Mouse (Mus musculus): Measurements from ENCODE around the gene Olfr1128.

DNA sequence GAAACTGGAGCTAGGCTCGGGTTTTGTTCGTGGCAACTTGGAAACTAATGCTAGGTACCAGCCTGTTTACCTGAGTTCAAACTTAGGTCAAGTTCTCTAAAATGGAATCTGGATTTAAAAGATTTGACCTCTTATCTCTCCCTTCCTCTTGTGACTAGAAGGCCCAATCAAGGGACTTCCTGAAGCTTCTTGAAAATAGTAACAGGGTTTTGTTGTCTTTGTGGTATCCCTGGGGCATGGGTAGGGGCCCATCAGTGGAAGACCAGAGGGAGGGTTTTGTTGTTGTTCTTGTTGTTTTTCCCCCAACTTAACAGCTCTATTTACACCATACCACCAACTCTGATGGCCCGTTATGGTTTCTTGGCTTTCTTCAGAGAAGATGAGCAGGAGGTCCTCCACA, 28.8 kb downstream of the Olfr1128 start:
- TF ChIP-seq CTCF (IDR thresholded peaks at IDR 0.05; ENCODE audit: low read depth, low read length), result no peak
- TF ChIP-seq POLR2AphosphoS5 (IDR thresholded peaks at IDR 0.05; ENCODE audit: insufficient replicate concordance, low read depth, low read length), result no peak
